Mouse (Mus musculus) T-helper 17 cell (primary cell): ENCODE measurements around the gene Pde2a.

ENCODE experiments used
- in situ Hi-C, 2 experiments: fragments of 300-600 bp; cut with MboI, MseI; formaldehyde crosslinking; loops; 1 replicate in 1 of 2; 2 replicates in 1 of 2; pipeline ENCODE4 v1.15.1; 2025; ENCODE audit warnings: high pct_unique_total_duplicates in 2 of 2

Gene Pde2a

GRCm38 (mm10) chr7:101555473-101555872, 134.0 kb downstream of the Pde2a start:
- in situ Hi-C loops, result loop anchor here in 1 of 2 experiments (10.0 kb wide), 1 partner anchor 1651 kb away; no protein-coding TSS in a partner anchor

- in situ Hi-C loops, result loop anchor here in 1 of 2 experiments (10.0 kb wide), 1 partner anchor 1653 kb away; no protein-coding TSS in a partner anchor
These were observed 135.9 kb downstream of the Pde2a start for GRCm38 (mm10) chr7:101557391-101557790.

DNA sequence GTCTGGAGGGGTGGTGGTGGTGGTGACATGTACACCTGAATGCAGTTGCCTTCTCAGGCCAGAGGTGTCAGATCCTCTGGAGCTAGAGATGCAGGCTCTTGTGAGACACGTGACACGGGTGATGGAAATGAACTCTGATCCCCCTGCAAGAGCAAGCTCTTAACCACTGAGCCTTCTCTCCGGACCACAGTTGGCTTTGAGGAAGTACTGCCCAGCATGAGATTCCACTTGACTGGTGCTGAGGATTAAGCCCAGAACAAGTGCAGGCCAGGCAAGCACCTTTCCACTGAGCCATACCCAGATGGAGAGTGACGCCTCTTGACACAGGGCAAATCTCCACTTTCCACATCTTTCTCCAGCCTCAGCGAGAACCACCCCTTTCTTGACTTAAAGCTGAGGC, 137.9 kb downstream of the Pde2a start:
- in situ Hi-C loops, result loop anchor here in 1 of 2 experiments (10.0 kb wide), 1 partner anchor 1655 kb away; no protein-coding TSS in a partner anchor
